Mouse (Mus musculus): ENCODE data around the gene H2-T22. TPM values are rescaled to one million over a fixed set of nuclear protein-coding genes. Genes with fewer than 3 reads are reported as not detected.
A peak's percentile ranks its signal among the peaks of the same experiment; 100 is the strongest.

H2-T22 gene
- polyA plus RNA-seq, 2 experiments, result 7.9 to 10.6 TPM

DNA sequence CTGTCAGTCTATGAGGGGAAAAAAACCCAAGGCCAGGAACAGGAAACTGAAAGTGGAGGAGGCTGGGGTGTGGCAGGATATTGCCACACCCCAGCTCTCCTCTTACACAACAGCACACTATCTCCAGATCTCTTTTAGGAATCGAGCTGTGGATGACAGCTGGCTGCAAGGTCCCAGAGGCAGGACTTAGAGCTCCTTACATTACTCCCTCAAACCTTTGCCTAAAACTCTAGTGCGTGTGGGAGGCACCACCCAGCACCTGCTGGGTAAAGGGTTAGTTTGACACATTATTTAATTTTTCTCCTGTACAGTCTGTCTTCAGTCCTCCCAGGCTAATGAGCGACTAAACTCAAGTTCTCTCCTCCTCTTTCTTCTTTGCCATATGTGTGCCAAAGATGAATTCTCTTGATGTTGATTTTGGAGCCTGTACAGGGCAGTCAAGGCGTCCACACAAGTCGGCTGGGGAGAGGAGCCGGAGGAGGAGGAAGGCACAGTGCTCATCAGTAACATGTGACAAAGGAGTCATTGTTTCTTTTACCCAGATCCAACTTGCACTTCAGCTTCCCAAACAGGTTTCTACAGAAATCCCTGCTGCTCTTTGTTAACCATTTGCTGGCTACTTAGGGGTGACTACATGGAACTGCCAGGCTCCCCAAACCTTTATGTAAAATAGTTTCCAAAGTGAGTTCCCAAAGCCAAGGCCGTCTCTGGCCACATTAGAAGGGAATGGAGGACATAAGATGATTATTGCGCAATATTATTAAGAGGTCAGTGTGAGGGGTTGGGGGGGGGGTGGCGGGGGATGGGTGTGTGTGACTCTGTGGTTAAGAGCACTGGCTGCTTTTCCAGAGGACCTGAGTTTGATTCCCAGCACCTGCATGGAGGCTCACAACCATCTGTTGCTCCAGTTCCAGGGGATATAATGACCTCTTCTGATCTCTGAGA is 18.6 kb downstream of the H2-T22 start:
- H3K4me2 ChIP-seq (ENCODE audit: low read depth), result peak overlapping the region; percentile 41
- no peak overlapping the region; the same call in 1 of the 2 replicates for H3K9ac ChIP-seq (replicated peaks)
- ATAC-seq (ENCODE audit: insufficient read depth) (no peak), DNase-seq (ENCODE audit: low read depth in 3 of 3, low spot score in 3 of 3) (no peak)
- H3K9me3 ChIP-seq (ENCODE audit: control insufficient read depth, low read length), result no peaks in the 10 kb centered on the region
- H3K4me1 ChIP-seq (replicated peaks; ENCODE audit: control insufficient read depth in 2 of 2, insufficient read depth in 2 of 2, low read length in 1 of 2), result peaks cover 25 to 37% of the 10 kb centered on the region in 2 experiments
- no peak for TF ChIP-seq CTCF (IDR thresholded peaks at IDR 0.05; ENCODE audit: low read depth)
- TF ChIP-seq EP300 (IDR thresholded peaks at IDR 0.05; ENCODE audit: low read depth), result no peak
- WGBS (ENCODE audit: insufficient replicate concordance), result 42% methylated on average over 9 of the region's 9 CpGs
- no peaks in the 10 kb centered on the region for H3K27me3 ChIP-seq (ENCODE audit: control insufficient read depth, insufficient read depth, low read length)
- no peak overlapping the region for H3K4me3 ChIP-seq (ENCODE audit: insufficient read depth in 1 of 2, low read depth in 2 of 2, low read length in 2 of 2)
- H3K27ac ChIP-seq, result no peak overlapping the region
- no peaks in the 10 kb centered on the region for H3K36me3 ChIP-seq (replicated peaks; ENCODE audit: control insufficient read depth, insufficient read depth, low read depth)

- no peak for DNase-seq (ENCODE audit: low read depth in 3 of 3, low spot score in 3 of 3)
- no peaks in the 10 kb centered on the region for H3K36me3 ChIP-seq (replicated peaks; ENCODE audit: control insufficient read depth, insufficient read depth, low read depth)
- no peak overlapping the region for H3K4me3 ChIP-seq (ENCODE audit: insufficient read depth in 1 of 2, low read depth in 2 of 2, low read length in 2 of 2)
- no peak overlapping the region for H3K4me2 ChIP-seq (ENCODE audit: low read depth)
- TF ChIP-seq EP300 (IDR thresholded peaks at IDR 0.05; ENCODE audit: low read depth) (no peak), CTCF (IDR thresholded peaks at IDR 0.05; ENCODE audit: low read depth) (no peak)
- no peak for ATAC-seq (ENCODE audit: insufficient read depth)
- 85% methylated on average over 6 of the region's 6 CpGs for WGBS (ENCODE audit: insufficient replicate concordance)
- H3K27ac ChIP-seq, result no peak overlapping the region
- peaks cover 29 to 40% of the 10 kb centered on the region in 2 experiments for H3K4me1 ChIP-seq (replicated peaks; ENCODE audit: control insufficient read depth in 2 of 2, insufficient read depth in 2 of 2, low read length in 1 of 2)
- no peaks in the 10 kb centered on the region for H3K9me3 ChIP-seq (ENCODE audit: control insufficient read depth, low read length)
- H3K27me3 ChIP-seq (ENCODE audit: control insufficient read depth, insufficient read depth, low read length), result no peaks in the 10 kb centered on the region
- no peak overlapping the region for H3K9ac ChIP-seq (replicated peaks)
These were observed 19.6 kb downstream of the H2-T22 start for GRCm38 (mm10) chr17:36022922-36023321.

DNA sequence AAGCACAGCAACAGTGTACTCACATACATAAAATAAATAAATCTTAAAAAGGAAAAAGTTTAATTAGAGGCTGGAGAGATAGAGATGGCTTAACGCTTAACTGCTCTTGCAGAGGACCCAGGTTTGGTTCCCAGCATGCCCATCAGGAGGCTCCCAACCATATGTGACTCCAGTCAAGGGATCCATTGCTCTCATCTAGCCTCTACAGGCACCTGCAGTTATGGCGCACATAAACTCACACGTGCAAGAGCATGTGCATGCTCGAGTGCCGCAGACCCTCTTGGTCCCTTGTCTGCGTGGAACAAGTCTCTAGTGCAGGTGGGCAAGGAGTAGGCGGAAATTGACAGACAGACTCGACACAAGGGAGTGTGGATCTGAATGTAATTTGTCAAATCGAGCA is 20.4 kb downstream of the H2-T22 start:
- DNase-seq (ENCODE audit: low read depth in 3 of 3, low spot score in 3 of 3) (no peak), ATAC-seq (ENCODE audit: insufficient read depth) (no peak)
- no peak for TF ChIP-seq CTCF (IDR thresholded peaks at IDR 0.05; ENCODE audit: low read depth)
- TF ChIP-seq EP300 (IDR thresholded peaks at IDR 0.05; ENCODE audit: low read depth), result no peak
- no peaks in the 10 kb centered on the region for H3K27me3 ChIP-seq (ENCODE audit: control insufficient read depth, insufficient read depth, low read length)
- H3K9me3 ChIP-seq (ENCODE audit: control insufficient read depth, low read length), result no peaks in the 10 kb centered on the region
- WGBS (ENCODE audit: insufficient replicate concordance), result 87% methylated on average over 9 of the region's 9 CpGs
- H3K9ac ChIP-seq (replicated peaks), result no peak overlapping the region
- no peak overlapping the region for H3K4me3 ChIP-seq (ENCODE audit: insufficient read depth in 1 of 2, low read depth in 2 of 2, low read length in 2 of 2)
- H3K4me2 ChIP-seq (ENCODE audit: low read depth), result no peak overlapping the region
- peaks cover 29 to 42% of the 10 kb centered on the region in 2 experiments for H3K4me1 ChIP-seq (replicated peaks; ENCODE audit: control insufficient read depth in 2 of 2, insufficient read depth in 2 of 2, low read length in 1 of 2)
- H3K27ac ChIP-seq, result no peak overlapping the region
- H3K36me3 ChIP-seq (replicated peaks; ENCODE audit: control insufficient read depth, insufficient read depth, low read depth), result no peaks in the 10 kb centered on the region; the same call in 1 of the 2 replicates

- no peaks in the 10 kb centered on the region for H3K27me3 ChIP-seq (ENCODE audit: control insufficient read depth, insufficient read depth, low read length)
- 90% methylated on average over 1 of the region's 1 CpGs for WGBS (ENCODE audit: insufficient replicate concordance)
- no peak for ATAC-seq (ENCODE audit: insufficient read depth)
- H3K4me1 ChIP-seq (replicated peaks; ENCODE audit: control insufficient read depth in 2 of 2, insufficient read depth in 2 of 2, low read length in 1 of 2), result peaks cover 29 to 42% of the 10 kb centered on the region in 2 experiments
- H3K9me3 ChIP-seq (ENCODE audit: control insufficient read depth, low read length), result no peaks in the 10 kb centered on the region
- H3K4me2 ChIP-seq (ENCODE audit: low read depth), result peak overlapping the region; percentile 59
- H3K9ac ChIP-seq (replicated peaks), result peak overlapping the region; percentile 79; the same call in 1 of the 2 replicates
- H3K36me3 ChIP-seq (replicated peaks; ENCODE audit: control insufficient read depth, insufficient read depth, low read depth), result peaks cover 7% of the 10 kb centered on the region; the same call in 1 of the 2 replicates
- no peak for TF ChIP-seq EP300 (IDR thresholded peaks at IDR 0.05; ENCODE audit: low read depth)
- no peak for TF ChIP-seq CTCF (IDR thresholded peaks at IDR 0.05; ENCODE audit: low read depth)
- DNase-seq (ENCODE audit: low read depth in 3 of 3, low spot score in 3 of 3), result no peak
- H3K4me3 ChIP-seq (ENCODE audit: insufficient read depth in 1 of 2, low read depth in 2 of 2, low read length in 2 of 2), result peak overlapping the region; percentile 7 to 58; a peak in 2 of 4 replicates
- H3K27ac ChIP-seq, result peak overlapping the region; percentile 70
These were observed 21.2 kb downstream of the H2-T22 start for GRCm38 (mm10) chr17:36021309-36021708.

Data from liver, embryonic 14.5 days (tissue).